Mouse (Mus musculus) bone marrow macrophage, adult 2 months (primary cell): ENCODE data around the gene Pitx3. TPM values are rescaled to one million over a fixed set of nuclear protein-coding genes. Genes with fewer than 3 reads are reported as not detected.

Source experiments
- H3K27ac ChIP-seq: 2 replicates; pipeline ENCODE4 v1.5.1; 2012; ENCODE audit warnings: low read depth, low read length; ENCODE audit not compliant: insufficient read depth
- H3K4me1 ChIP-seq: 2 replicates; pipeline ENCODE4 v1.6.1; 2012; ENCODE audit warnings: low read length; ENCODE audit not compliant: control insufficient read depth, insufficient read depth
- H3K4me3 ChIP-seq: 2 replicates; pipeline ENCODE4 v1.5.1; 2012; ENCODE audit warnings: mild to moderate bottlenecking, low read length, moderate library complexity; ENCODE audit not compliant: insufficient read depth
- CTCF ChIP-seq: IDR thresholded peaks from 2 replicates; pipeline ENCODE4 v1.5.1; 2012; ENCODE audit warnings: low read depth, mild to moderate bottlenecking, low read length, moderate library complexity
- POLR2A ChIP-seq: IDR thresholded peaks from 2 replicates; pipeline ENCODE4 v1.6.1; 2012; ENCODE audit warnings: mild to moderate bottlenecking, low read depth, low read length, borderline replicate concordance
- polyA plus RNA-seq: library from polyadenylated mRNA; stranded (reverse); fragments of >200 nt; gene quantifications from 2 replicates; pipeline ENCODE4 v1.2.4, GENCODE M21; 2012; ENCODE audit not compliant: missing spikeins, insufficient read depth, insufficient read length

The Pitx3 gene
- polyA plus RNA-seq, 1 experiment, result not detected

DNA sequence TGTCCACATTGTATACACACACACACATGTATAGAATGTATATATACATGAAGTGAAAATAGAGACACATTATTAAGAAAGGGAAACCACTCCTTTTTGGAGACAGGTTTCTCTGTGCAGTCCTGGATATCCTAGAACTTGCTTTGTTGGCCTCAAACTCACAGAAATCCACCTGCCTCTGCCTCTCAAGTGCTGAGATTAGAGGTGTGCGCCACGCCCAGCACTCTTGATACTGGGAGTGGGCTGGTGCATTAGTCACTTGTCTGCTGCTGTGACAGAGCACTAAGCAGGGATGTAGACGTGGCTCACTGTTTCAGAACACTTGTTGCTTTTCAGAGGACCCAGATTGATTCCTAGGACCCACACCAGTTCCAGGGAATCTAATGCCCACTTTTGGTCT, 17.8 kb upstream of the Pitx3 start:
- H3K4me1 ChIP-seq, result no peaks in the 10 kb centered on the region
- TF ChIP-seq CTCF (no peak), POLR2A (no peak)

DNA sequence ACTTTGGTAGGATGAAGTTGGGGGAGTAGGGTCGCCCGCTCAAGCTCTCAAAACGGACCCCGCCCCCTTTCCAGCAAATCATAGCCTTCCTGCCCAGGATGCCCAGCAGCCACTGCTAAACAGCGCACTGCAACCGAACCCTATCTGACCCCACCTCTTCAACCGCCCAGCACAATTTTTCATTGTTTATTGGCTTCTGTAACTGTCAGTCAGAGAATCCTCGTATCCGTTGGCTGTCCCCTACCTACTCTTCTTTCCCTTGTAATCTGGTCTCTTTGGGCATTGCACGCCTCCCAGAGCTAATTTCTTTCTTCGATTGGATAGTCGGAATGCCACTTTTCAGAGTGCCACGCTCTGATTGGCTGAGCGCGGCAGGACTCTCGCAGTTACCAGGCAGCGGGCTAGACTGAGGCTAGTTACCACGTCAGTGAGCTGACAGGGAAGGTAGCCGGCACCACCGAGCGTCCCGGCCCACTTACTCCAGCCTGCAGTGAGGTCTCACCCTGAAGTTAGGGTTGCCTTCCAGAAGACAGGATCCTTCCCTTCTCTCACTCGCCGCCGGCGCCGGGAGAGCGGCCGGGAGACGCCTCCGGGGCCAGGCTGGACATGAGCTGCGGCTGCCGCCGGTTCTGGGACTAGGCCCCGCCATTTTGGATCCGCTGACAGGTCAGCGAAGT, 4.1 kb upstream of the Pitx3 start, which contains the start of gene Gbf1:
Gene Gbf1 (plus strand): TSS at position 383 of the 677 bp plus-strand sequence.
- peak within 1 kb of the TSS; percentile 76 for H3K4me3 ChIP-seq
- H3K27ac ChIP-seq, result no peak within 1 kb of the TSS
- TF ChIP-seq CTCF (no peak), POLR2A (no peak)
- peaks cover 11% of the 10 kb centered on the region for H3K4me1 ChIP-seq

More for the DNA sequence above, 17.8 kb upstream of the Pitx3 start:
- Histone ChIP-seq H3K4me3 (no peak overlapping the region), H3K27ac (no peak overlapping the region)

DNA sequence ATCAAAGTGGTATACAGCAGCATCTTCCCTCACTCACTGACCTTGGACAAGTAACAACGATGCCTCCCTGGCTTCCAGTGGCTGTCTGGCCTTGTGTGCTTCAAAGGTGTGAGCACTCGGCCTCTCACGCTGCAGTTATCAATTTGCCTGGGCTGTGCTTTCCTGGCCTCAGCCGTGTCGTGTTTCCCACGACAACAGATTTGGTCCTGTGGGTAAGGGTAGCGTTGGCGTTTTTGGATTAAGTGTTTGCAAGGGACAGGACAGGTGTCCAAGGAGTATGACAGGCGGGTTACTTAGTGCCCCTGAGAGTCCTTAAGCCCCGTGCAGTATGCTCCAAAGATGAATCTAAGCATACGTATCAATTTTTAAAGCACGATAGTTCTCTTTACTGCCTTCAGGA, 965 bp upstream of the Pitx3 start:
- Histone ChIP-seq H3K27ac (no peak overlapping the region), H3K4me3 (0 out of 2 replicates have a peak overlapping the region, but pooled peaks have one; percentile 6), H3K4me1 (peaks cover 8% of the 10 kb centered on the region)
- no peak for TF ChIP-seq POLR2A
- no peak for TF ChIP-seq CTCF

DNA sequence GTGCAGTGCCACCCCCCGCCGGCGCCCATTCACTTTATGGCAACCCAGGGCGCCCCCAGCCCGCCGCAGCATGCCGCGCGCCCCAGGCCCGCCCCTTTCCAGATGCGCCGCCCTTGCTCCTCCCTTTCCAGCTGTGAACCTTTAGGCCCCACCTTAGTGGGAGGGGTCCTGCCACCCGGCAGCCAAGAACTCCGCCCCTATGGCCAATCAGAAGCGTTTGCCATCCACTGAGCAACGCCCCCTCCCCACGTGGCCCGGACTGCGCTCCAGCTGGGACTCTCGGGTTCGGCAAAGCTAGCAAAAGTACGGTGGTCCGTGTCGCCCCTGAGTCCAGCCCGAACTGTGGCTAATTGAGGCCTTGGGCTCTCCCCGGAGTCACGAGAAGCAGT, 240 bp upstream of the Pitx3 start:
- TF ChIP-seq POLR2A (no peak), CTCF (no peak)
- Histone ChIP-seq H3K4me3 (peak overlapping the region; percentile 59), H3K27ac (no peak overlapping the region), H3K4me1 (peaks cover under 1% of the 10 kb centered on the region)

DNA sequence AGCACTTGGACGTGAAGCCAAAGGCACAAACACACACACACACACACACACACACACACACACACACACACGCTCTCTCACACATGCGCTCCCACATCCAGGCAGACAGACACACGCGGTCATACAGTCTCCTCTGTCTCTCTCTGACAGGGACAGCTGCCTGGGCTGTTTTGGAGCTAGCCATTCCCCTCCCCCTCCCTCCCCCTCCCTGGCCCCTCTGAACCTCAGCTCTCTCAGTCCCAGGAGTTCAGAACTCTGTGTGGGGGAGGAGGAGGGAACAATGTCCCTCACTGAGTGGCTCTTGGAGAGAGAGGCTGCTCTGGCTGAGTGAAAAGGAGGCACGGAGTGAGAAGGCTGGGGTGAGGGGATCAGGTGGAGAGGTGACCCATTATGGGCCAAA, 7.0 kb downstream of the Pitx3 start:
- H3K4me1 ChIP-seq, result no peaks in the 10 kb centered on the region
- TF ChIP-seq CTCF, result no peak
- no peak for TF ChIP-seq POLR2A
- H3K4me3 ChIP-seq, result no peak overlapping the region
- no peak overlapping the region for H3K27ac ChIP-seq

DNA sequence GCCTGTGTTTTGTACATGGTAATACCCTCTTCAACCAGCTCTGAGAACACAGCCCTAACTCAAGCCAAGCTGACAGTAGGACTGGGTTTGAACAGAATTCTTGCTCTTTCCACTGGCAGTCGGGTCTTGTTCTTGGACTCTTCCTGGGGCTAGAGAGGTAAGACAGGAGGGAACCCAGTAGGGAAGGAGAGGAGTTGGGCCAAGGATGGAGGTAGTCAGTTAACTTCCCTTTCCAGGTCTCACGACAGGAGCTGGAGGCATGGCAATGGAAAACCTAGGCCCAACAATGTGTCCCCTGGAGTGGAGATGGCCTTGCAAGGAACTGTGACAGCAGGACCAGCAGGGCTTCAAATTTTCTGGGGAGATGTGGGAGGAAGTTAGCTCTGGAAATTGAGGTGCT, 7.8 kb downstream of the Pitx3 start:
- no peak overlapping the region for H3K27ac ChIP-seq
- no peak for TF ChIP-seq POLR2A
- TF ChIP-seq CTCF, result no peak
- H3K4me3 ChIP-seq, result no peak overlapping the region
- no peaks in the 10 kb centered on the region for H3K4me1 ChIP-seq

DNA sequence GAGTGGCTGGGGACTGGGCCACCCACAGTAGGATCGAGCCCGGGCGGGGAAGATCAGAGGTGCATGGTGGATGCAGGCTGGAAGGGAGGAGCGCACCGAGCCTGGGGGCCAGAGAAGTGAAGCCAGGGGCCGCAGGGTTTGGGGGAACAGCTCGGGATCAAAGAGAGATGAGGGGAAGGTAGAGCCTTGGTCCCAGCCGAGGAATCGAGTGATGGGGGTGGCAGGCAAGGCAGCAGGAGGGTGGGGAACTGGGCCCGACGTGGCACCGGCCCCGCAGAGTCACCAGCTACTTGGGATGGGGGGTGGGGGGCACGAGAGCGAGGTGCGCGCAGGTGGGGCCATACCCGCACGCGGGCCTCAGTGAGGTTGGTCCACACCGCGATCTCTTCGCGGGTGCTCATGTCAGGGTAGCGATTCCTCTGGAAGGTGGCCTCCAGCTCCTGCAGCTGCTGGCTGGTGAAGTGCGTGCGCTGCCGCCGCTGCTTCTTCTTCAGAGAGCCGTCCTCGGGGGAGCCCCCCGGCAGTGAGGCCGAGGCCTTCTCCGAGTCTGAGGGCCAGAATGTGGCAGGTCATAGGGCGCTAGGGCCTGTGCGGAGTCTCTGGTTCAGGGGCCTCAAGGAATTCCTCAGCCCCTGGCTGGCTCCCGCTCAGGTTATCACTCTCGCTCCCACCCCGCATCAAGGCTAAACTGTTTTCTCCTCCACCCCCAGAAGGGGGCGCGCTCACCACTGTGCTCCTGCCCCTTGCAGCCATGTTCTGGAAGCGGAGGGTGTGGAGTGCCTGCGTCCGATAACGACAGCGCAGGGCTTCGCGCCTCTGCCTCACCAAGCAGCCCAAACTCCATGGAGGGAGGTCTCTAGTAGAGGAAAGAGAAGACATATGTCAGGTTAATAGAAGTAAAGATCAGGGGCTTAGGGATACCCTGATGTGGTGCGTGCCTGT, 11.2 kb downstream of the Pitx3 start:
- H3K27ac ChIP-seq, result no peak overlapping the region
- TF ChIP-seq POLR2A, result no peak
- TF ChIP-seq CTCF, result peak; percentile 50; the same call in 1 of the 2 replicates
- H3K4me3 ChIP-seq, result peak overlapping the region; percentile 50
- H3K4me1 ChIP-seq, result peaks cover 4% of the 10 kb centered on the region; the same call in 1 of the 2 replicates

DNA sequence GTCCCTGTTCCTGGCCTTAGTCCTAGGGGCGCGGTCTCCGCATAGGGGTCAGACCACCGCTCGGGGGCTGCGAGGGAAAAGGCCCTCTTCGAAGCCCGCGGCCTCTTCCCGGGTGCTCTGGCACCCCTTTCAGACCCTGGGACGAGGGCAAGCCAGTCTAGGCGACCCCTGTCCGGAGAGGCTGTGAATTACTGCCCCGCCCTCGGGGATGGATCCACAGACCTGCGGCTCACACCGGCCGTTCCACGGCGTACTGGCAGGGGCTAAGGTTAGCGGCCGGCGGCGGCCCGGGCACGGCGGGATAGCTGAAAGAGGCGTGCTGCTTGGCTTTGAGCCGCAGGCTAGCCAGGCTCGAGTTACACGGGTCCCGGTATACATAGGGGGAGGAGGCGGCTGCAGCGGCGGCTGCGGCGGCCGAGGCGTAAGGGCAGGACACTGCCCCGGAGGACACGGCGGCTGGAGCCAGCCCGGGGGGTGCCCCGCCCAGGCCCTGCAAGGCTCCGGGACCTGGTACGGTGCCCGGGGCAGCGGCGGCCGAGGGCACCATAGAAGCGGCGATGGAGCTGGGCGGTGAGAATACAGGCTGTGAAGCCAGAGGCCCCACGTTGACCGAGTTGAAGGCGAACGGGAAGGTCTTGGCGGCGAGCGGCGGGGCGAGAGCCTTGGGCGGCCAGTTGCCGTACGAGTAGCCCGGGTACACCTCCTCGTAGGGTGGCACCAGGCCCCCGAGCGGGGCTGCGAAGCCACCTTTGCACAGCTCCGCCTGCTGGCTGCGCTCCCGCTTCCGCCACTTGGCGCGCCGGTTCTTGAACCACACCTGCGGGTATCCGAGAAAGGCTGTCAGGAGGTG, 12.1 kb downstream of the Pitx3 start:
- Histone ChIP-seq H3K4me3 (peak overlapping the region; percentile 50), H3K27ac (no peak overlapping the region), H3K4me1 (peaks cover 8% of the 10 kb centered on the region)
- no peak for TF ChIP-seq CTCF
- no peak for TF ChIP-seq POLR2A

DNA sequence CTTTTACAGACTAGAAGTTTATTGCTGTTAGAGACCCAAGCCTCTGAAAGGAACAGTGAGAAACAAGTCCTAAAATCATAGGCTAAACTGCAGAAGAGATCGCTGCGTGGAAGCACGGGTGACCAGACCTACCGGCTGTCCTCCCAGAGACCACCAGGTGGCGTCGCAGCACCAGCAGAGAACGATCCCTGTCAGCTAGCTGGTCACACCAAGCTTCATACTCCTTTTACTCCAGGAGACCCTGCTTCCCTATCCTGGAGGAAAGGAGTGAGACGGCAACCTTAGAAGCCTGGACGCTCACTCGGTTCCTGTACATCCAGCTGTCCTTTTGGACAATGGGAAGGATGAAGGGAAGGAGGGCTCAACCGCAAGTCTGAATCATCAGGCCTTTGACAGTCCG, 12.8 kb downstream of the Pitx3 start:
- Histone ChIP-seq H3K27ac (no peak overlapping the region), H3K4me1 (peaks cover 9% of the 10 kb centered on the region), H3K4me3 (peak overlapping the region; percentile 50)
- no peak for TF ChIP-seq POLR2A
- TF ChIP-seq CTCF, result peak; percentile 94
